Mouse (Mus musculus): ENCODE data around the gene Gnb1. TPM values are rescaled to one million over a fixed set of nuclear protein-coding genes. Genes with fewer than 3 reads are reported as not detected.

The Gnb1 gene
- total RNA-seq (2012; rRNA removed), result 78.1 and 94.7 TPM in 2 replicates
- 100 to 1,000 TPM in 1 of 2 experiments, not detected in 1; 489 TPM for polyA plus RNA-seq (2012; ENCODE audit: insufficient read depth in 1 of 2, insufficient read length in 2 of 2, low read depth in 1 of 2, low replicate concordance in 2 of 2, missing spikeins in 1 of 2)

DNA sequence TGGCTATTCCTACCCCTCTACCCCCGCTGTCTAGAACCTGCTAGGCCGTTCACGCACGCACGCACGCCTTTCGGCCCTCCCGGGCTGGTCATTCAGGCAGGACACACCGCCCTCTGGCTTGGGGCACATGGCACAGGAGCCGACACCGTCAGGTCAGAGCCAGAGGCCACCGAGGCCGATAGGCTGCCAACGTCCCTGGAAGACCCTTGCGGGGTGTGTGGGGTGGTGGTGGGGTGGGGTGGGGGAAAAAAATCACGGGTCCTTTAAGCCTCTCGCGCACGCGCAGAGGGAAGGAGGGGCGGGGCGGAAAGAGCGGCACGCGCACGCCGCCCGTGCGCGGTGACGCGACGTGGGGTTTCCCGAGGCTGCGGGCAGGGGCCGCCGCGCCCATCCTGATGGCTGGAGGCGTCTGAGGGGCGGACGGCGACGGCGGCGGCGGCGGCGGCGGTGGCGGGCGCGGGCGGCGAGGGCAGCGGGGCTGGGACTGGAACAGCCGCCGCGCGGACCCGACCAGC lies at the start of gene Gnb1:
TSS of gene Gnb1 (plus strand) at position 372 of the 515 bp plus-strand sequence.
- H3K27ac ChIP-seq (ENCODE audit: control insufficient read depth, low read depth, low read length), result peak within 1 kb of the TSS; percentile 82
- H3K79me2 ChIP-seq (ENCODE audit: control insufficient read depth, insufficient read depth, low read length, poor library complexity), result peaks cover 46% of the 10 kb centered on the region
- peaks cover 3 to 58% of the 10 kb centered on the region in 2 experiments; a peak in 3 of 4 replicates for H3K36me3 ChIP-seq (ENCODE audit: control insufficient read depth in 1 of 2, insufficient read depth in 2 of 2, low read length in 2 of 2)
- H3K9ac ChIP-seq (ENCODE audit: control insufficient read depth, low read depth, low read length, poor library complexity, severe bottlenecking), result peak within 1 kb of the TSS; percentile 89
- DNase-seq (ENCODE audit: low read depth, low spot score), result peak; percentile 89
- H3K4me3 ChIP-seq (ENCODE audit: control insufficient read depth in 1 of 2, insufficient read depth in 1 of 2, low read depth in 2 of 2, low read length in 2 of 2), result peak within 1 kb of the TSS; percentile 84 to 99
- peaks cover 24 to 45% of the 10 kb centered on the region in 2 experiments for H3K4me1 ChIP-seq (ENCODE audit: control insufficient read depth in 1 of 2, insufficient read depth in 2 of 2, low read length in 2 of 2)
- no peaks in the 10 kb centered on the region for H3K27me3 ChIP-seq (ENCODE audit: control insufficient read depth in 1 of 2, insufficient read depth in 2 of 2, low read length in 2 of 2)
- no peaks in the 10 kb centered on the region for H3K9me3 ChIP-seq (replicated peaks; ENCODE audit: insufficient read depth, low read length)
- TF ChIP-seq E2F4 (IDR thresholded peaks at IDR 0.05; ENCODE audit: borderline replicate concordance, low read depth, low read length) (no peak), MAFK (IDR thresholded peaks at IDR 0.05; ENCODE audit: borderline replicate concordance, low read depth, low read length) (no peak), SIN3A (IDR thresholded peaks at IDR 0.05; ENCODE audit: low read length) (peak; percentile 48; the same call in 1 of the 2 replicates), HCFC1 (IDR thresholded peaks at IDR 0.05; ENCODE audit: low read depth, low read length) (peak; percentile 79), TCF12 (IDR thresholded peaks at IDR 0.05; ENCODE audit: low read depth, low read length) (peak; percentile 71), USF1 (IDR thresholded peaks at IDR 0.05; ENCODE audit: low read depth, low read length) (no peak), POLR2AphosphoS5 (IDR thresholded peaks at IDR 0.05; ENCODE audit: borderline replicate concordance, low read depth, low read length) (no peak), ELF1 (IDR thresholded peaks at IDR 0.05; ENCODE audit: low read depth, low read length) (0 out of 2 replicates have a peak, but pooled peaks have one; percentile 41), ZNF384 (IDR thresholded peaks at IDR 0.05; ENCODE audit: low read depth, low read length) (no peak), BHLHE40 (IDR thresholded peaks at IDR 0.05; ENCODE audit: borderline replicate concordance, low read depth, low read length) (peak; percentile 95), MEF2A (IDR thresholded peaks at IDR 0.05; ENCODE audit: extremely low read depth, insufficient replicate concordance, low read depth, low read length, poor library complexity, severe bottlenecking) (no peak), POLR2A (IDR thresholded peaks at IDR 0.05; ENCODE audit: control insufficient read depth in 1 of 2, insufficient read depth in 1 of 2, low read depth in 1 of 2, low read length in 2 of 2, poor library complexity in 1 of 2) (peak; percentile 13 to 70; a peak in 3 of 4 replicates), USF2 (IDR thresholded peaks at IDR 0.05; ENCODE audit: borderline replicate concordance in 1 of 2, insufficient read depth in 1 of 2, low read depth in 1 of 2, low read length in 2 of 2) (no peak), MYC (IDR thresholded peaks at IDR 0.05; ENCODE audit: low read depth, low read length) (0 out of 2 replicates have a peak, but pooled peaks have one; percentile 31), JUND (IDR thresholded peaks at IDR 0.05; ENCODE audit: low read depth, low read length) (no peak), CHD2 (IDR thresholded peaks at IDR 0.05; ENCODE audit: low read length) (no peak), MXI1 (IDR thresholded peaks at IDR 0.05; ENCODE audit: low read depth, low read length) (peak; percentile 74), POLR2AphosphoS2 (IDR thresholded peaks at IDR 0.05; ENCODE audit: low read length) (no peak), MAZ (IDR thresholded peaks at IDR 0.05; ENCODE audit: low read depth, low read length) (peak; percentile 41; the same call in 1 of the 2 replicates), MAX (IDR thresholded peaks at IDR 0.05; ENCODE audit: low read length) (peak; percentile 74), ZC3H11A (IDR thresholded peaks at IDR 0.05; ENCODE audit: low read depth, low read length) (no peak), NELFE (IDR thresholded peaks at IDR 0.05; ENCODE audit: low read depth, low read length) (peak; percentile 62), CTCF (IDR thresholded peaks at IDR 0.05 in 2 of 3, conservative IDR thresholded peaks at IDR 0.05 in 1 of 3; ENCODE audit: control insufficient read depth in 1 of 3, insufficient read depth in 1 of 3, low read depth in 2 of 3, low read length in 3 of 3, poor library complexity in 1 of 3, severe bottlenecking in 1 of 3) (no peak), RAD21 (IDR thresholded peaks at IDR 0.05; ENCODE audit: low read depth, low read length) (no peak), CHD1 (IDR thresholded peaks at IDR 0.05; ENCODE audit: low read depth, low read length) (no peak), KAT2A (conservative IDR thresholded peaks at IDR 0.05; ENCODE audit: low read depth, low read length) (no peak), EP300 (IDR thresholded peaks at IDR 0.05; ENCODE audit: low read depth in 1 of 2, low read length in 2 of 2) (0 out of 4 replicates have a peak, but pooled peaks of 1 of the 2 experiments have one; percentile 19), SMC3 (IDR thresholded peaks at IDR 0.05; ENCODE audit: low read depth, low read length) (no peak), NRF1 (IDR thresholded peaks at IDR 0.05; ENCODE audit: insufficient read depth, low read depth, low read length, poor library complexity, severe bottlenecking) (peak; percentile 84), GABPA (IDR thresholded peaks at IDR 0.05; ENCODE audit: low read depth, low read length) (no peak), MYB (IDR thresholded peaks at IDR 0.05; ENCODE audit: low read depth, low read length) (no peak), GATA1 (IDR thresholded peaks at IDR 0.05; ENCODE audit: low read depth, low read length) (no peak), UBTF (IDR thresholded peaks at IDR 0.05; ENCODE audit: borderline replicate concordance, insufficient read depth, low read depth, low read length) (no peak), RCOR1 (IDR thresholded peaks at IDR 0.05; ENCODE audit: low read depth, low read length) (no peak), ZKSCAN1 (IDR thresholded peaks at IDR 0.05; ENCODE audit: low read depth, low read length) (no peak), TAL1 (IDR thresholded peaks at IDR 0.05; ENCODE audit: low read length) (no peak)

Measured in MEL (cell line).